Comparison of ENCODE assay signal across 8 mouse cellular contexts in genomic region chr5:130811266-130811665, GRCm38 (mm10).
DNase-seq lines count a peak whose midpoint lies in the region; ATAC-seq and TF ChIP-seq lines count a peak whose summit lies in the region.

No protein-coding gene starts in this region.

- no peak for ATAC-seq in forebrain, embryonic 15.5 days (replicated peaks)
- peak; percentile 74 for ATAC-seq in hindbrain, embryonic 16.5 days
- ATAC-seq in CD4-positive, CD25-positive, alpha-beta regulatory T cell, adult 4 months = no peak

- WGBS in forebrain, embryonic 10.5 days = 35% methylated on average over 3 of the region's 3 CpGs
- 26% methylated on average over 3 of the region's 3 CpGs for WGBS in forebrain, embryonic 15.5 days
- 27% methylated on average over 3 of the region's 3 CpGs for WGBS in hindbrain, embryonic 16.5 days

- no peaks in the 10 kb centered on the region for H3K27me3 ChIP-seq in forebrain, embryonic 10.5 days (ENCODE audit: poor library complexity, severe bottlenecking)
- no peaks in the 10 kb centered on the region for H3K27me3 ChIP-seq in forebrain, embryonic 15.5 days
- H3K27me3 ChIP-seq in hindbrain, embryonic 16.5 days (replicated peaks; ENCODE audit: control insufficient read depth, insufficient read depth, low read length) = no peaks in the 10 kb centered on the region

- no peak overlapping the region for H3K9ac ChIP-seq in forebrain, embryonic 15.5 days (replicated peaks)
- no peak overlapping the region for H3K9ac ChIP-seq in hindbrain, embryonic 16.5 days (ENCODE audit: low read depth, low read length)

- peak; percentile 61 for TF ChIP-seq CTCF in left cerebral cortex, adult 2 months (IDR thresholded peaks at IDR 0.05)

- no peak overlapping the region for H3K4me3 ChIP-seq in forebrain, embryonic 10.5 days
- H3K4me3 ChIP-seq in forebrain, embryonic 15.5 days = no peak overlapping the region
- H3K4me3 ChIP-seq in left cerebral cortex, adult 2 months = no peak overlapping the region
- no peak overlapping the region for H3K4me3 ChIP-seq in hindbrain, embryonic 16.5 days (ENCODE audit: low read length)

- intact Hi-C loops in left cerebral cortex, adult 2 months (cut with DNase I) = loop anchor here (5.0 to 10.0 kb wide), 3 partner anchors 226 to 404 kb away; no protein-coding TSS in a partner anchor

- no peak overlapping the region for H3K27ac ChIP-seq in forebrain, embryonic 10.5 days
- H3K27ac ChIP-seq in forebrain, embryonic 15.5 days (replicated peaks) = no peak overlapping the region
- H3K27ac ChIP-seq in left cerebral cortex, adult 2 months = no peak overlapping the region
- H3K27ac ChIP-seq in hindbrain, embryonic 16.5 days (ENCODE audit: low read depth, low read length) = no peak overlapping the region

- peak; percentile 36 for DNase-seq in forebrain, embryonic 10.5 days (ENCODE audit: extremely low spot score, low spot score)
- peak; percentile 28 to 56 for DNase-seq in left cerebral cortex, adult 2 months (ENCODE audit: extremely low spot score in 1 of 2, low spot score in 2 of 2)
- DNase-seq in left cerebral cortex, adult 8-10 months (ENCODE audit: low spot score in 2 of 2) = no peak
- peak; percentile 50 for DNase-seq in cerebellum, adult 11-12 months
- DNase-seq in ovary, postnatal 14 days (ENCODE audit: low spot score) = peak; percentile 27

- peaks cover 3% of the 10 kb centered on the region; the same call in 1 of the 2 replicates for H3K9me3 ChIP-seq in forebrain, embryonic 10.5 days
- no peaks in the 10 kb centered on the region for H3K9me3 ChIP-seq in forebrain, embryonic 15.5 days
- H3K9me3 ChIP-seq in hindbrain, embryonic 16.5 days (ENCODE audit: control insufficient read depth, low read length) = no peaks in the 10 kb centered on the region

- H3K36me3 ChIP-seq in forebrain, embryonic 10.5 days (replicated peaks) = no peaks in the 10 kb centered on the region
- H3K36me3 ChIP-seq in forebrain, embryonic 15.5 days = no peaks in the 10 kb centered on the region
- H3K36me3 ChIP-seq in hindbrain, embryonic 16.5 days (ENCODE audit: control insufficient read depth, insufficient read depth, low read length) = no peaks in the 10 kb centered on the region

- no peak overlapping the region for H3K4me2 ChIP-seq in forebrain, embryonic 15.5 days (replicated peaks)
- no peak overlapping the region for H3K4me2 ChIP-seq in hindbrain, embryonic 16.5 days (ENCODE audit: low read length)

- no peaks in the 10 kb centered on the region for H3K4me1 ChIP-seq in forebrain, embryonic 10.5 days
- no peaks in the 10 kb centered on the region for H3K4me1 ChIP-seq in forebrain, embryonic 15.5 days
- no peaks in the 10 kb centered on the region for H3K4me1 ChIP-seq in hindbrain, embryonic 16.5 days (ENCODE audit: control insufficient read depth, insufficient read depth, low read depth, low read length)

Comparison
In these comparisons a context has a peak if more than half of its experiments do, and no peak if none do; other contexts are left out.
1. DNase-seq: peak in forebrain, embryonic 10.5 days (single experiment), left cerebral cortex, adult 2 months (2 of 2), cerebellum, adult 11-12 months (single experiment) and ovary, postnatal 14 days (single experiment); none in left cerebral cortex, adult 8-10 months (0 of 2).